Mouse (Mus musculus): ENCODE data around the gene Ttc14.

GRCm38 (mm10) chr3:33836576-33836975, 36.9 kb downstream of the Ttc14 start:
- TF ChIP-seq POLR2A (IDR thresholded peaks at IDR 0.05; ENCODE audit: borderline replicate concordance, extremely low read depth, insufficient read depth, insufficient read length, poor library complexity, severe bottlenecking) (no peak), CTCF (IDR thresholded peaks at IDR 0.05; ENCODE audit: borderline replicate concordance, extremely low read depth, insufficient read depth, insufficient read length) (no peak)
